Mouse (Mus musculus) cerebral cortex, adult 2 months (tissue): ENCODE results near the gene Polr1b.

ENCODE experiments used
- WGBS: fragments of 180-500 bp; shearing (Covaris S2); methylation state at CpG from one replicate; pipeline ENCODE4 v1.1.7; 2018; 5-methylcytosine and 5-hydroxymethylcytosine counted together

Gene Polr1b

DNA sequence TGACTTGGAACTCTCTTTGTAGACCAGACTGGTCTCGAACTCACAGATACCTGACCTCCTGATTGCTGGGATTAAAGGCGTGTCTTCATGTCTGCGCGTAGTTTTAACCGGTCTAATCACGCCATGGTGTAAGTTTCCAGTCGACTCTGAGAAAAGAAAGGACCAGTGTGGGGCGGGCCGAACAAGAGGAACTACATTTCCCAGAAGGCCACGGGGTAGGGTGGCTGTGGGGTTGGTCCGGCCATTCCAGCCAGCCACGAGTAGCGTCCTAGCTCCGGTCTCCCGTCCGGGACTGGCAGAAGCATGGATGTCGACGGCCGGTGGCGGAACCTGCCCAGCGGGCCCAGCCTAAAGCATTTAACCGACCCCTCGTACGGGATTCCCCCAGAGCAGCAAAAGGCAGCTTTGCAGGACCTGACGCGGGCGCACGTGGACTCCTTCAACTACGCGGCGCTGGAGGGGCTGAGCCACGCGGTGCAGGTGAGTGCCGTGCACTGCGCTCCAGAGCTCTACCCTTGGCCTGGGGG is at the start of gene Polr1b:
Polr1b (plus strand) TSS at position 212 of the 527 bp plus-strand sequence.
- WGBS: under 1% methylated on average over 35 of the region's 35 CpGs

DNA sequence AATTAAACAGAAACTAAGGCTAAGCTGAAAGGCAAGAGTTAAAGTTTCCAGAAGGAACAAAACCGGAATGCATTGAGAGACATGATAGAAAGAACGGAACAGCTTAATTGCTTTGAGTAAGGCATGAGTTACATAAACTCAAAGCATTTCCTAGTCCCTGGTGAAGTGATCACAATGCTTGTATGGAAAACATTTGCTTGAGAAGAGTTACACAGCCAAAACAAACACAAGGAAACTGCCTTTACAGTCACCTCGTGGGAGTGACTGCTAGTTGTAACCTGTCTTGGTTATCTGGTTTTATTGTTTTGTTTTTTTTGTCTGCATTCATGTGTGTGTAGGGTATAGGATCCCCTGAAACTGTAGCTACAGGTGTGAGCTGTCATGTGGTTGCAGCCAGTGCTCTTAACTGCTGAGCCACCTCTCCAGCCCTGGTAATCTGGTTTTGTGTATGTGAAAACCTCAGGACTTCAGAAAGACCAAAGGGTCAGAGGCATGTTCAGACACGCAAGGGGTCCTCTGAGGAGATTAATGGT is 48.3 kb upstream of the Polr1b start:
- 70% methylated on average over 4 of the region's 4 CpGs for WGBS

DNA sequence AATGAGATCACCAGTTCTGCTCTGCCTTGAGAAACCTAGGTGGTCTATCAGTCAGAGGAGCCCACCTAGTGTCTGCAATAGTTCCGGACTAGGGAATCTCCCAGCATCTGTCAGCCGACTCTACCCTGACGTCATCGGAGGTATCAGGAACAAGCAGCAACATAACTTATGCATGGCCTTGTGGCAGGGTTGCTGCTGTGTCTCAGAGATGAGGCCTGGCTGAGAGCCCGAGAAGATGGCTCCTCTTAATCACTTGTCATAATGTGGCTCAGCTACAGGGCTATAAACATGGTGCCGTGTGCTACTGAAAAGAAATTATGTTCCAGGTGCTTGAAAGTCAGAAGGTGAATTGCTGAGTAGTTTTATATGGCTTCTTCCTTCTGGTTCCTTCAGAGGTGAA is 45.1 kb upstream of the Polr1b start:
- WGBS: 91% methylated on average over 6 of the region's 6 CpGs

DNA sequence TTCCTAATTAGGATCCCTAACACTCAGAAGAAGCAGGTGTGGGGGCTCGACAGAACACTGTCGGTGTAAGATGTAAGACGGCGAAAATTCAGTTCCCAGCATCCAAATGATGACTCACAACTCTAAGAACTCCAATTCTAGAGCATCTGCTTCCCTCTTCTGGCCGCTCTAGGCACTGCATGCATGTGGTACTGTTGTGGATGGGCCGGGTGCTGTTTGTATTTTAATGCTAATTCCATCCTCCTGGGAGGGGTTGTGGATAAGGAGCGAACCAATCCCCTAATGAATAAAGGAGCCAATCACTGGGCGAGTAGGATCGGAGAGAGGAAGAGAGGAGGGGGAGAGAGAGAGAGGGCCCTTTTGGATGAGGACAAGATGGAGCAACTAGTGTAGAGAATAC is 44.2 kb upstream of the Polr1b start:
- WGBS: 50% methylated on average over 9 of the region's 9 CpGs

DNA sequence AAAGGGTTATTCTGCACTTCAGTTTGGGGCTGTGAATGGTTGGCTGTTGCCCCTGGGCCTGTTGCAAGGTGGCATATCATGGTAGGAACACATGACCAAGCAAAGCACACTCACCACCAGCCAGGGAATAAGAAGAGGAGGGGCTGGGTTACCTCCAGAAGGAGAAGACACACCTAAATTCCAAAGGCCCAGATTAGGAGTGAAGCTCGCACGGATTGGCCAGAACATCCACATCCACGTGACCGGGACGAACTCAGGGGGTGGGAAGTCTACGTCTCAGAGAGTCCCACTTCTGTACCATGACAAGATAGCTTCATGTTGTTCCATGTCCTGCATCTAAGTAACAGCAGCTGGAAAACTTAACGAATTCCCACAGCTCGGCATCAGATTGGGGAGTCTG is 43.5 kb upstream of the Polr1b start:
- 97% methylated on average over 8 of the region's 8 CpGs for WGBS

DNA sequence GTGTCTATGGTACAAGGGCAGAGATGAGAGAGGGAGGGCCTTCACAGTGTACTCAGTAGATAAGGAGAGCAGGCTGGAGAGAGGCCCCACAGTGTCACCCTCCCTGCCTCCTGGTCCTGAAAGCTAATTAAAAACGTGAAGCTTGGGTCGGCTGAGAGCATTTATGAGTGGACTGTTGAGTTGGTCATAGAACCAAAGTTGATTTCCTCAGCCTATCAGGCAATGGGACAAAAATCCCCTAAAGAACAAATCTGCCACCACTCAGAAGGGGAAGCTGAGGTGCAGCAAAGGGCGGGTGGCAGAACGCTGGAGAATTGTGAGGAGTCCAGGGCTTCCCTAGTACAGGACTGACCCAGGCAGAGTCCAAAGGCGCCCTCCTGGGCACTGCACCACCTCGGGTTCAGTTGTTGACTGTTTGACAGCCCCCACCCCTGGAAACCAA is 42.9 kb upstream of the Polr1b start:
- 90% methylated on average over 6 of the region's 6 CpGs for WGBS

DNA sequence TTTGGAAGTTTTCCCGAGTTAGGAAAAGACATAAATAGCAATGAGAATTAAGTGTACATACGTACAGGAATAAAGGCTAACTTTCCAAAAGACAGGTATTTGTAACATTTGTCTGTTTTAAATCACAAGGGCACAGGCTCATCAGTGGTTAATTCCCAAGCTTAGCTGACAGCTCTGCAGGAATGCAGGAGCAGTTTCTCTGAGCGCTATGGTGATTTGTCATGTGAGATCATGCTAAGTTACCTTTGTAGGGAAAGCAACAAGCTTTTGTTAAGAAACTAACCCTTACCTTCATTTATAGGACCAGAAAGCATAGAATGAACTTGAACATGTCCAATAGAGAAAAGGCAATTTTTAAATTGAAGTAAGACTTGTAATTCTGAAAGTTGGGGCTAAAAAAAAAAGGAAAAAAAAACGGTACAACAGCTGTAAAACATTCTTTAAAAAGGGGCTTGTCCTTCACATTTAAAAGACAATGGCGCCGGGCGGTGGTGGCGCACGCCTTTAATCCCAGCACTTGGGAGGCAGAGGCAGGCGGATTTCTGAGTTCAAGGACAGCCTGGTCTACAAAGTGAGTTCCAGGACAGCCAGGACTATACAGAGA is 39.2 kb upstream of the Polr1b start:
- 85% methylated on average over 10 of the region's 10 CpGs for WGBS

DNA sequence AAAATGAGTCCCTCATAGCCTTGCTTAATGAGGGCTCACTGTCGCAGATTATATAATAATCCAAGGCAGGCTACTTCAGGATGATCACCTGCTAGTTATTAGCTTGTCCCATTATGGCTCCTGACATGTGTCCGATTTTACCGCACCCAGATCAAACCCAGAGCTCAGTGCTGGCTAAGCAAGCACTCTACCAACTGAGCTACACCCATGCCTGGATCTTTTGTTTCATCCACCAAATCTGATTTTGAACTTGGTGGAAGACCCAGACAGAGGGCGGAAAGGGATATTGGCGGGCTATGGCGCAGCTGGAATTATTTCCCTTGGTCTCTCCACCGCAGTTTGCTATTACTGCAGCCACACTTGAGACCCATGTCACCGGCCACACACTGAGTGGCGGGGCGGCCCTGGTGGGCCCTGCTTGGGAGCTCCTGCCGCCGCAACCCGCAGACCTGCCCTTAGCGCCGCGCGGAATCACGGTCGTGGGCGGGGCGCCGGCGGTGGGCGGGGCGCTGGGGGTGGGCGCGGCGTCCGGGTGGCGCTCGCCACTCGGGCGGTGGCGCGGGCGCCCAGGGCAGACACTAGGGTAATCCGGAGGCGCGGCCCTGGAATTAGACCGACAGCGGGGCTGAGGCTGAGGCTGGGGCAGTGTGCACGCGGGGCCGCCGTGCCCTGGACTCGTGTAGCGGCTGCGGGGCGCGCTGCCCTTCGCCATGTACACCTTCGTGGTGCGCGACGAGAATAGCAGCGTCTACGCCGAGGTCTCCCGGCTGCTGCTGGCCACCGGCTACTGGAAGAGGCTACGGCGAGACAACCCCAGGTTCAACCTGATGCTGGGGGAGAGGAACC is 35.1 kb upstream of the Polr1b start, which contains the start of gene Ttl:
Ttl (plus strand) TSS at position 506 of the 846 bp plus-strand sequence.
- WGBS: under 1% methylated on average over 62 of the region's 62 CpGs

DNA sequence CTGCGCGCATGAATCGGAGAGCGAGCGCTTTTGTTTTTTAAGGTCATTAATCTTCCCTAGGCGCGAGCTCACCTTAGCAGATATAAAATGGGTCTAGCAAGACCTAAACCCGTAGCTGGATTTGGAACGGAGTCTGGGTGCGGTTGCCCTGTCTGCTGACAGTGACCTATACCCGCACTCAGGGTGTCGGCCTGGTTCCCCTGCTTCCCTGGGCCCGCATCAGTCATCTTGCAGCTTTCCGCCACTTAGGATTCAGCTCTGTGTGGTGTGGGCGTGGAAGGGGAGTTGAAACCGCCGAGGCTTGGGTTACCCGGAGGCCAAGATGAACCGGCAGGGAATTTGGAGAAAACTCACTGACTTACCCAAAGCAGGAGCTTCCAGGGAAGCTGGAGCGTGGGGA is 34.5 kb upstream of the Polr1b start:
- WGBS: under 1% methylated on average over 20 of the region's 20 CpGs

DNA sequence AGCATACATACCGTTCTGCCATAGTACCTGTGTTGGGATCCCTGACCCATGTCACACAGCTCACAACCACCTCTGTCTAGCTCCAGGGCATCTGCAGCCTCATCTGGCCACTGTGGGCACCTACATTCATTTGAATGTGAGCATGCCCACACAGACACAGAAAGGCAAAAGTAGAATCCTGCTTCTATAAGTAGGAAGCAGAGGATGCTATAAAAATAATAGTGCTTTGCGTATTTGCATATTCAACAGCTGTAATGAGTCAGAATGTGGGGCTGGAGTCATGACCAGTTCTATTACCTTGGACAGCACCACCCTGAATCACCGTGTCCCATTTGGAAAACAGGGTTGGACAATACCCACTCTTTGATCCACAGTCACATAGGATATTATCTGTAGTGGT is 30.5 kb upstream of the Polr1b start:
- WGBS: 58% methylated on average over 3 of the region's 3 CpGs

DNA sequence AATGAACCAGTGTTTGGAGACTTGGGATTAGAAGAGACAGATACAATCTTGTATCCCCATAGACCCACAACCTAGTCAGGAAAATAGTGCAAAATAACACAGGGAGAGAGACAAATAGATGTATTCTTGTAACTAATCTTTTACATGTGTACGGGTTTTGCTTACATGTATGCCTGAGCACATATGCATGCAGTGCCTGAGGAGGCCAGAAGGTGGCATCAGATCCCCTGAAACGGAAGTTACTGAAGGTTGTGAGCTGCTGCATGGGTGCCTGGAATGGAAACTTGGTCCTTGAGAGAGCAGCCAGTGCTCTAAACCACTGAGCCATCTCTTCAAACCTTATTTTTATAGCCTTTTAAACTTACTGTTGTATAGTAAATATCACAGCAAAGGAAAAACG is 22.5 kb upstream of the Polr1b start:
- WGBS: 83% methylated on average over 3 of the region's 3 CpGs

DNA sequence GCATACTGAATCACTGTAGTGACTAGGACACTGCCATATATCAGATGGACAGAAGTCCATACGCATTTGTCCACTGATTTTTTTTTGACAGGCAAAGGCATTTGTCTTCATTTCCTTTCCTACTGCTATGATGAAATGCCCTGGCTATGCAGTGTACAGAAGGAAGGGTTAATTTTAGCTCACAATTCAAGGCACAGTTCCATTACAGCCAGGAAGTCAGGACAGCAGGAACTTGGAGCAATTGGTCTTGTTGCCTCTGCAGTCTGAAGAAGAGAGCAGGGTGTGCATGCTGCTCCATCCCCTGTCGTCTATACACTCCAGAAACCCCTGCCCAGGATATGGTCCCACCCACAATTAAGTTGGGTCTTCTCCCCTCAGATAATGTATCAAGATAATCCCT is 21.6 kb upstream of the Polr1b start:
- 71% methylated on average over 2 of the region's 2 CpGs for WGBS

DNA sequence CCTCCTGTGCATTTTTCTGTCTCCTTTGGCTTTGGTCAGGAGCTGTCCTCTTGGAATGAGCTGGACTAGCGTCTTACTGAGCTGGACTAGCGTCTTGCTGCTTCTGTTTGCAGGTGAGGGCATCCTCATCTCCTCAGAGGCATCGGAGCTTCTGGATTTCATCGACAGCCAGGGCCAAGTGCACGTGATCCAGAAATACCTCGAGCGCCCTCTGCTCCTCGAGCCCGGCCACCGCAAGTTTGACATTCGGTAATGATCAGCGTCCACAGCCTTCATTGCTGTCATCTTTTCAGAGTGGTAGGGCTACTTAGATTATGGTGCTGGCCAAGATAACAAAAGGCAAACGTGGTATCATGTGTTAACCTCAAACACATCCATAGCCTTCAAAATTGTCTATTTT is 19.7 kb upstream of the Polr1b start:
- WGBS: 76% methylated on average over 13 of the region's 13 CpGs

DNA sequence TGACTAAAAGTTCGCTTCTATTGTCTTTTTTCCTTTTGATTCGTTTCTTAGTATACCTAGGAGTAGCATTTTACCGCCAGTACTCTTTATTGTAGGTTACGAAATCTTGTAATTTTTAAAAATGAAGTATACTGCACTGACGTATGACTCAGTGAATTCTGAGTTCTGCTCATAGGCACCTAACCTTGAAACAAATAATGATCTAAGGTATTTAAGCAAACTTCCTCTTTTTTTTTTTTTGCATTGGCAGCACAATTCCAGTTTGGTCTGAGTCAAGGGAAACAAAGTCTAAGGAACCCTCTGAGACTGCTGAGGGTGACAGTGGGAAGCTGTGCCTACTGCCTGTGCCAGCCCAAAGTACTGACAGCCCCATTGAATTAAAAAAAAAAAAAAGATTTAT is 17.3 kb upstream of the Polr1b start:
- 90% methylated on average over 5 of the region's 5 CpGs for WGBS

DNA sequence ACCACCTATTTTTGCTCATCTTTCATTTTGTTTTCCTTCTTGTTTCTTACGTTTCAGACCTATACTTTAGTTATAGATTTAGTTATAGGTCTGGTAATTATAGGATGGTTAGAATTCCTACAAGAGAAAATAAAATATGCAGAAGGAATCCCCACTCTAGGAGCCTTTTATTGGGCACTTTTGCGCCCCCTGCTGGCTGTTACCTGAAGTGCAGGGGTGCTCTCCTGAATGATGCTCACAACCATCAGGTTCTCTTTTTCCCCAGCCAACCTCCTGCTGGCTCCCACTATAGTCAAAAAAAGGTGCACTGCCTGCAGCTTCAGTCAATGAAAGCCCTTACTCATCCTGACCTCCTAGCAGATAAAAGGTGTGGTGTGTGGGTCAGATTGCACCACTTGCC is 15.8 kb upstream of the Polr1b start:
- WGBS: 55% methylated on average over 2 of the region's 2 CpGs

DNA sequence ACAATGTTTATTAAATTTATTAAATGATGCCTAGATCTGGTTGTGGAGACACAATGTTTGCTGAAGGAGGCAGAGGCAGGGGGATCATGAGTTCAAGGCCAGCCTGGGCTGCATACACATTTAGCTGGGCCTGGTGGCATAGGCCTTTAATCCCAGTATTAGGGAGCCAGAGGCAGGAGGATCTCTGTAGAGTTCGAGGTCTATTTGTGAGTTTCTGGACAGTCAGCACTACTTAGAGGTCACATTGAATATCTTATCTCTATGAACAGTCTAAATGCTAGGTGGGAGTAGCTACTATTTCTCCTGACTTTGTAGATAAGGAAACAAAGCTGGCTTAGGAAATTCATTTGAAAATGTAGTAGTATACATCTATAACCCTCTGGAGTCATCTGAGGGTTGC is 13.3 kb upstream of the Polr1b start:
- WGBS: 92% methylated on average over 1 of the region's 1 CpGs

DNA sequence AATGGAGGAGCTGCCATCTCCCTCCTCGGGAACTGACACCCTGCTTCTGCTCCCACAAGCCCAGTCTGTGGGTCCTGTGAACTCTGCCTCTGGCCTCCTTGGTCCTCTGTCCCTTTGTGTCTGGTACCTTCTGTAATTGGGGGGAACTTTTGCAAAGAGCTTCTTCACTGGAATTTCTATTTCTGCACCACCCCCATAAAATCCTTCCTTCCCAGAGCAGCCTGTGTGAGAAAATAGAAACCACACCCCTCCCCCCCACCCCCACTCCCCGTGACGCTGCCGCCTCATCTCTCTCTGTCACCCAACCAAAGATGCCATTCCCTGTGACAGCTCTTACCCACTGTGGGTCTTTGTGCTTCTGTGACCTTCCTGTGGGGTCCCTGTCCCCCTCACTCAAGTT is 10.4 kb upstream of the Polr1b start:
- WGBS: 43% methylated on average over 4 of the region's 4 CpGs

DNA sequence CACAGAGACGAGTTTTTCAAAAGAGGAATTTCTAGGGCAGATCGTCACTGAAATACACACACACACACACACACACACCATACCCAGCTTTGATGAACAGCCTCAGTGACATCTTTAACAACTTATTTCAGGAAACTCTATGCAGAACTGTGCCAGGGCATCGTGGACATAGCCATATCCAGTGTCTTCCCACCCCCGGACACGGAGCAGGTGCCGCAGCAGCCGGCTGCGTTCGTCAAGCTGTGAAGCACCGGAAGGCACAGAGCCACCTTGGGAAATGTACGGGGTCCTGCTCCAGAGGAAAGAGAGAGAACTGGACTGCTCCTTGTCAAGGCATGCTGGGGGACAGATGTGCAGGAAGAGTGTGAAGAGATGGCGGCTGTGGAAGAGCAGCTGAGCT is 8.0 kb upstream of the Polr1b start:
- WGBS: 49% methylated on average over 12 of the region's 12 CpGs

DNA sequence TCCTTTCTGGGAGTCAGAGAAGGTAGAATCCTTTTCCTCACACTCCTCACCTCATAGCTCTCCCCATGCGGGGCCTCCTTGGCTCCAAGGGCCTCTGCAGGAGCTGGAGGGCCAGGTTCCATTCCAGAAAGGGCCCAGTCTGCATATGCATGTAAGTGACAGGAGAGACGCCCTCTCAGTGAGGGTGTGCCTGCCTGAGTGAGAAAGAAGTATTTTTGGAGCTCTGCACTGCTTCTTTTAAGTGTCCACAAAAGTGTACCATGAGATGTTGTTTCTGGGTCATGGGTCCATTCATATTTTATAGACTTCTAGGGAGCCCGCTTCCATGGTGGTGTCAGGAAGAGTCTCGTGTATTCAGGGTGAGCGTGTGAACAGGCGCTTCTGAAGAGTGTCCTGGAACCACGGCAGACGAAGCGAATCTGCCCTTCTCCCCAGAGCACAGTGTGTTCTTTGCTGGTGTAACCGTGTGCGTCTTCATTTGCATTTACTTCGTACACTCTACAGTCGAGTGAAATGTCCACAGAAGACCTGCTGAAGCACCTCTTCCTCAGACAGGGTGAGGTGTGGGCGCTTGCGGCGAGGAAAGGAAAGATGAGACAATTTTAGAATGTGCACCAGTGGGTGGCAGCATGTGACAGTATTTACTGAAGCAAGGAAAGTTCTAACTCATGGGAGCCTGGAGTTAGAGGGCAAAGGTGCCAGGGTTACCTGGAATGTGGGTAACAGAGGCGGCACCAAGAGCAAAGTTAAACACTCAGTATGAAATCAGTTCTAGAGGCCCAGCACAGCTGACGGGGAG is 6.7 kb upstream of the Polr1b start:
- WGBS: 53% methylated on average over 18 of the region's 18 CpGs

DNA sequence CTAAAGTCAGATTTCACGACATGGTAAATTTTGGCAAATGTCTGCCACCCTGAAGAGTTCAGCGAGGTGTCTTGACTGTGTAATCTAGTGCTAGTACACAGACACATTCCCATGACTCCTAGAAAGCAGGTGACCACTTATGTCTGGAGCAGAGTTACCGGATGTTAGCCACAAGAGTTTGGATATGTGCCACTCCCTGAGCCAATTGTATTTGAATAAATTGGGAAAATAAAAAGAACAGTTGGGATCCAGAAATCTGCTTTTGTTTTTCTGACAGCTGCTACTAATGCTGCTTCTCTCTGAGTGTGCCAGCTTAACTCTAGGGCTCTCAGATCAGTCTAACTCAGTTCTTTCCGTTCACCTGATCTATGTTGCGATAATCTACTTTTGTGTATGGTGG is 12.1 kb downstream of the Polr1b start:
- 85% methylated on average over 5 of the region's 5 CpGs for WGBS

DNA sequence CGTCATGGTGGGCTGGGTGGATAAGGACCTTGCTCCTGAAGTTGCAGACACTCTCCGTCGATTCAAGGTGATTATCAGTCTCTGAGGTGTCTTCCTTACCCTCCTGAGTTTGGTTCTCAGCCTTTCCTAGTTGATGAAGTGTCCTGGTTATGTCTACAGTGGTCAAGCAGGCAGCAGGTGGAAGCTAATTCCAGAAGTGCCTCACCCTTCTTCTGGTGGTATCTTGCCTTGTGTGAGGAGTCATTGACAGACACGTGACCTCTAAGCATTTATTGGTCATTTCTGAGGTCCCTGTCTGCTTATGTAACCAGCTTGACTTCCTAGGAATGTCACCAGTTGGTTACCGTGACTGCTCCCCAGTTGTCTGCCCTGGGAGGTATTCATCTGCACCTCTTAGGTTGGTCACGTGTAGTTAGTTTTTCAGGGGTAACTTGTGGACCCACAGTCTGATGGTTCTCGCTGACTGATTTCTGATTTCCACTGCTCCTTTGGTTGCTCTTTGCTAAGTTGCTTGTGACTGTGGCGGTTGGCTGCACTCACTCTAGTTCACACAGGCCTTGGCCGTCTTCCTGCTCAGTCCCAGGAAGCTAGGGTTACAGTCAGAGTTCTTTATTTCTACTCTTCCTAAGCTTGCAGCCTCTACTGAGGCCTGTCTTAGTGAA is 15.0 kb downstream of the Polr1b start:
- WGBS: 97% methylated on average over 9 of the region's 9 CpGs

DNA sequence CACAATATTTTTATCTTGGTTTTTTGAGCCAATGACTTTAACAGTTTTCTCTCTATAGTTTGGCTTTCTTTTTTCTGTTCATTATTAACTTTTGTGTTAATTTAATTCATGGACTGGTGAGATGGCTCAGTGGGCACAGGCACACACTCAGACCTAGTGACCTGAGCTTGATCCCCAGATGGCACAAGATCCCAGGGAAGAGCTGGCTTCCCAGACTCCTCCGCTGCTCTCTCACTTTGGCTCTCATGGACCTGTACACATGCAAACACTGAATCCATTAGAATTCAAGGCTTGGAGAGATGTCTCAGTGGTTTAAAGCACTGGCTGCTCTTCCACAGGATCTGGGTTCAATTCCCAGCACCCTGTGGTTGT is 15.6 kb downstream of the Polr1b start:
- WGBS: 97% methylated on average over 1 of the region's 1 CpGs
